Mouse (Mus musculus): ENCODE results near the gene Ufc1. TPM values are rescaled to one million over a fixed set of nuclear protein-coding genes. Genes with fewer than 3 reads are reported as not detected.
"Not testable (repeated sequence)": the region's sequence is repeated elsewhere in the genome, so short reads cannot be mapped to it uniquely, and the experiment has no call there.

Gene Ufc1
- polyA plus RNA-seq, 1 experiment from 2014 or later = 109 TPM

GRCm38 (mm10) chr1:171321415-171321814 is 26.6 kb upstream of the Ufc1 start:
- Histone ChIP-seq H3K4me2 (no peak overlapping the region), H3K4me1 (replicated peaks) (no peaks in the 10 kb centered on the region), H3K27me3 (no peaks in the 10 kb centered on the region), H3K9me3 (no peaks in the 10 kb centered on the region), H3K4me3 (no peak overlapping the region), H3K27ac (replicated peaks) (no peak overlapping the region), H3K36me3 (no peaks in the 10 kb centered on the region), H3K9ac (no peak overlapping the region)
- no peak for ATAC-seq (ENCODE audit: low FRiP score, low read depth)

DNA sequence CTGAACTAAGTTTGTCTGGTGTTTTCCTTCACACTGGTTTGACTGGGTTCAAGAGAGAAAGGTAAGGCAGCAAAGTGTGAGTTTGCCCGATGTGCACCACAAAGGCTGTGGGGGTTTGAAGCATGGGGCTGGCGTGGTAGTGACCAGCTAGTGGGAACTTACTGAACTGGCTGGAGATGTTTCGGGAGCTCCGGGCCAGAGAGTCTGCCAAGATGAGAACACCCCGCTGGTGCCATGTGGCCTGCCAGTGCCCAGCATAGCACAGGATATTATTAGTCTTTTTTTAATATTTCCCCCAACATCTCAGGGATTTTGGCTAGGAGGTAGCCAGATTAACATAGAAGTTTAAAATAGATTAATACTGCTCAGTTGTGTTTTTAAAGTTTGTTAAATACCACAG is 25.3 kb upstream of the Ufc1 start:
- Histone ChIP-seq H3K4me1 (replicated peaks) (no peaks in the 10 kb centered on the region), H3K9ac (no peak overlapping the region), H3K4me3 (no peak overlapping the region), H3K36me3 (no peaks in the 10 kb centered on the region), H3K4me2 (no peak overlapping the region), H3K9me3 (no peaks in the 10 kb centered on the region), H3K27ac (replicated peaks) (no peak overlapping the region), H3K27me3 (no peaks in the 10 kb centered on the region)
- WGBS = 9% methylated on average over 5 of the region's 5 CpGs
- no peak for ATAC-seq (ENCODE audit: low FRiP score, low read depth)

DNA sequence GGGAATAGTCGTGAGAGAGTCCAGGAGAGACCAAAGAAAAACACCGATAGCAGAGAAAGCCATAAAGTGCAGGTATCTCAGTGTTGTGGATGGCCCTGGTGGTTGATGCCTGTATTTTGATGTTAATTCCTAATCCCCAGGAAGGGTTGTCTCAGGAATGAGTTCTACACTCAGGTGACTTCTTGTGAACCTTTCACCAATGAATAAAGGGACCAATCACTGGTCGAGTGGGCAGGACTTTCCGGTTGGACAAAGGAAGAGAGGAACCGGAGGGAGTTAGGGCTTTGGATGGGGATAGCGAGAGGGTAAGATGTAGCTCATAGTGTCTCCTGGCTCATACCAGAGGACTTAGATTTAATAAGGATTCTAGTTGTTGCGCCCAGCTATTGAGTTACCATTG is 24.9 kb upstream of the Ufc1 start:
- no peaks in the 10 kb centered on the region for H3K27me3 ChIP-seq
- no peak for ATAC-seq (ENCODE audit: low FRiP score, low read depth)
- H3K4me1 ChIP-seq (replicated peaks) = no peaks in the 10 kb centered on the region
- no peak overlapping the region for H3K4me2 ChIP-seq
- H3K9me3 ChIP-seq = no peaks in the 10 kb centered on the region
- H3K27ac ChIP-seq (replicated peaks) = no peak overlapping the region
- no peak overlapping the region for H3K9ac ChIP-seq
- WGBS = 10% methylated on average over 7 of the region's 7 CpGs
- no peak overlapping the region for H3K4me3 ChIP-seq
- H3K36me3 ChIP-seq = no peaks in the 10 kb centered on the region

- no peak overlapping the region for H3K4me2 ChIP-seq
- no peaks in the 10 kb centered on the region for H3K27me3 ChIP-seq
- H3K9me3 ChIP-seq = no peaks in the 10 kb centered on the region
- no peak overlapping the region for H3K27ac ChIP-seq (replicated peaks)
- WGBS = 81% methylated on average over 2 of the region's 2 CpGs
- H3K36me3 ChIP-seq = no peaks in the 10 kb centered on the region
- H3K4me3 ChIP-seq = no peak overlapping the region
- no peak for ATAC-seq (ENCODE audit: low FRiP score, low read depth)
- H3K9ac ChIP-seq = no peak overlapping the region
- H3K4me1 ChIP-seq (replicated peaks) = no peaks in the 10 kb centered on the region
Measured at GRCm38 (mm10) chr1:171309321-171309720, 14.5 kb upstream of the Ufc1 start.

- not testable (repeated sequence) for H3K4me1 ChIP-seq (replicated peaks); H3K9me3 ChIP-seq; H3K27ac ChIP-seq (replicated peaks); H3K4me2 ChIP-seq; H3K27me3 ChIP-seq; H3K9ac ChIP-seq; ATAC-seq (ENCODE audit: low FRiP score, low read depth); H3K4me3 ChIP-seq; H3K36me3 ChIP-seq
- WGBS = 73% methylated on average over 5 of the region's 5 CpGs
Measured at GRCm38 (mm10) chr1:171306157-171306556, 11.3 kb upstream of the Ufc1 start.

- no peak for ATAC-seq (ENCODE audit: low FRiP score, low read depth)
- 75% methylated on average over 3 of the region's 3 CpGs for WGBS
- H3K9ac ChIP-seq = no peak overlapping the region
- no peaks in the 10 kb centered on the region for H3K36me3 ChIP-seq
- no peak overlapping the region for H3K27ac ChIP-seq (replicated peaks)
- no peak overlapping the region for H3K4me3 ChIP-seq
- H3K27me3 ChIP-seq = peaks cover 22% of the 10 kb centered on the region
- no peak overlapping the region for H3K4me2 ChIP-seq
- H3K4me1 ChIP-seq (replicated peaks) = peaks cover 14% of the 10 kb centered on the region
- H3K9me3 ChIP-seq = no peaks in the 10 kb centered on the region
Measured at GRCm38 (mm10) chr1:171298226-171298625, 3.4 kb upstream of the Ufc1 start.

- no peak for ATAC-seq (ENCODE audit: low FRiP score, low read depth)
- H3K4me3 ChIP-seq = peak overlapping the region; percentile 70
- peaks cover 16% of the 10 kb centered on the region for H3K4me1 ChIP-seq (replicated peaks)
- H3K4me2 ChIP-seq = peak overlapping the region; percentile 72
- 17% methylated on average over 3 of the region's 3 CpGs for WGBS
- no peaks in the 10 kb centered on the region for H3K9me3 ChIP-seq
- H3K9ac ChIP-seq = peak overlapping the region; percentile 76
- H3K27ac ChIP-seq (replicated peaks) = peak overlapping the region; percentile 96
- H3K27me3 ChIP-seq = peaks cover 20% of the 10 kb centered on the region
- H3K36me3 ChIP-seq = no peaks in the 10 kb centered on the region; the same call in 1 of the 2 replicates
Measured at GRCm38 (mm10) chr1:171295063-171295402, 209 bp upstream of the Ufc1 start.

GRCm38 (mm10) chr1:171293906-171294297 is 922 bp downstream of the Ufc1 start:
- H3K36me3 ChIP-seq = peaks cover 10% of the 10 kb centered on the region
- no peaks in the 10 kb centered on the region for H3K9me3 ChIP-seq
- peak overlapping the region; percentile 70 for H3K4me3 ChIP-seq
- H3K4me2 ChIP-seq = peak overlapping the region; percentile 72
- peaks cover 16% of the 10 kb centered on the region for H3K4me1 ChIP-seq (replicated peaks)
- ATAC-seq (ENCODE audit: low FRiP score, low read depth) = no peak
- peak overlapping the region; percentile 76 for H3K9ac ChIP-seq
- H3K27me3 ChIP-seq = peaks cover 19% of the 10 kb centered on the region
- peak overlapping the region; percentile 96 for H3K27ac ChIP-seq (replicated peaks)
- 35% methylated on average over 5 of the region's 5 CpGs for WGBS

GRCm38 (mm10) chr1:171293351-171293750 is 1.5 kb downstream of the Ufc1 start:
- peak overlapping the region; percentile 70 for H3K4me3 ChIP-seq
- no peaks in the 10 kb centered on the region for H3K9me3 ChIP-seq
- H3K4me1 ChIP-seq (replicated peaks) = peaks cover 18% of the 10 kb centered on the region
- H3K27ac ChIP-seq (replicated peaks) = 0 out of 2 replicates have a peak overlapping the region, but pooled peaks have one; percentile 96
- ATAC-seq (ENCODE audit: low FRiP score, low read depth) = no peak
- 83% methylated on average over 3 of the region's 3 CpGs for WGBS
- H3K9ac ChIP-seq = peak overlapping the region; percentile 76; the same call in 1 of the 2 replicates
- peak overlapping the region; percentile 72 for H3K4me2 ChIP-seq
- peaks cover 16% of the 10 kb centered on the region for H3K36me3 ChIP-seq
- H3K27me3 ChIP-seq = peaks cover 18% of the 10 kb centered on the region

DNA sequence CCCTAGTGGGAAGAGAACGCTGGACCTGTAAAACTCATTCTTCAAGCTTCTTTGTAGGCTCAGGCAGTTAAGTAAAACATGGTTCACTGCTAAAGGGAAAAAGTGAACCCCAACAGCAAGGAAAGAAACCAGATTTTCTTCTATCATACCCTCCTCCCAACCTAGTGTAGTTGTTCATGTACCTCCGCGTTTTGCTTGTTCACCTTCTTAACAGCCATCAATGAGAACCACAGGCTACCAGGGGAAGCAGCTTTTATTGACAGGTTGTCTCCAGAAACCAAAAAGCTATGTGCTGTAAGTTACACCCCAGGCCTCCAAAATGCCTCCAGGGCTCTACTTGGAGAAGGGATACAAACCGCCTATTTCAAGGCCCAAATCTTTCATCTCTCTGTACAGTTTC is 6.5 kb downstream of the Ufc1 start:
- Histone ChIP-seq H3K4me1 (replicated peaks) (peaks cover 29% of the 10 kb centered on the region), H3K36me3 (peaks cover 37% of the 10 kb centered on the region), H3K9ac (no peak overlapping the region)

GRCm38 (mm10) chr1:171287136-171288081 is 7.4 kb downstream of the Ufc1 start, which contains the start of gene Usp21:
TSS of gene Usp21 (minus strand) at chr1:171287991.
- peaks cover 39% of the 10 kb centered on the region for H3K36me3 ChIP-seq
- peak; percentile 94 for ATAC-seq (ENCODE audit: low FRiP score, low read depth)
- H3K27ac ChIP-seq (replicated peaks) = peak within 1 kb of the TSS; percentile 95
- H3K9ac ChIP-seq = peak within 1 kb of the TSS; percentile 94
- under 1% methylated on average over 46 of the region's 49 CpGs for WGBS
- peak within 1 kb of the TSS; percentile 85 for H3K4me3 ChIP-seq
- peak within 1 kb of the TSS; percentile 59 for H3K4me2 ChIP-seq
- peaks cover 26% of the 10 kb centered on the region for H3K4me1 ChIP-seq (replicated peaks)
- no peaks in the 10 kb centered on the region for H3K27me3 ChIP-seq
- no peaks in the 10 kb centered on the region for H3K9me3 ChIP-seq

More for the DNA sequence above, 6.5 kb downstream of the Ufc1 start:
- Histone ChIP-seq H3K4me3 (no peak overlapping the region), H3K27ac (replicated peaks) (peak overlapping the region; percentile 95), H3K27me3 (no peaks in the 10 kb centered on the region), H3K4me2 (peak overlapping the region; percentile 59), H3K9me3 (no peaks in the 10 kb centered on the region)
- ATAC-seq (ENCODE audit: low FRiP score, low read depth) = no peak
- WGBS = 74% methylated on average over 4 of the region's 4 CpGs

DNA sequence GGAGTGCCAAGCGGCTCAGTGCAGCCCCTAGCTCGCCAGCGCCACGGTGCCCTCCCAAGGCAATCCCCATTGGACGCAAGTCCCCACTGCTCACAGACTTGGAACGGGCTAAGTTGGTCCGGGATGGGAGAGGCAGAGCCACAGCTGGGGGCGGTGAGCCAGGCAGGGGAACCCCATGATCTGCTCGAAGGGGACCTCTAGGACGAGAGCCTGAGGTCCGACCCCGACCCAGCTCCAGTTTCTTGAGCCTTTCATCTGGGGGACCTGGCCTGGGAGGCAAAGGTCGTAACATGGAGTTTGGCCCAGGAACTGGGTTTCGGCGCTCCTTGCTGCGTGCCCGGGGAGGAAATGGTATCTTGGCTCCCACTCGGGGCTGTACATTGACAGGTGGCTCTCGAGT is 8.3 kb downstream of the Ufc1 start:
- H3K36me3 ChIP-seq = peaks cover 44% of the 10 kb centered on the region
- WGBS = 90% methylated on average over 19 of the region's 19 CpGs
- peak overlapping the region; percentile 85 for H3K4me3 ChIP-seq
- H3K4me2 ChIP-seq = peak overlapping the region; percentile 59
- no peaks in the 10 kb centered on the region for H3K27me3 ChIP-seq
- H3K9ac ChIP-seq = 0 out of 2 replicates have a peak overlapping the region, but pooled peaks have one; percentile 94
- no peak for ATAC-seq (ENCODE audit: low FRiP score, low read depth)
- H3K9me3 ChIP-seq = no peaks in the 10 kb centered on the region
- H3K4me1 ChIP-seq (replicated peaks) = peaks cover 34% of the 10 kb centered on the region
- no peak overlapping the region; the same call in 1 of the 2 replicates for H3K27ac ChIP-seq (replicated peaks)

Measured in hindbrain, embryonic 15.5 days (tissue).